Mouse (Mus musculus): ENCODE measurements at regions not wholly inside any gene's neighbourhood (a gene's known extent, or its start where the extent isn't known, plus 50 kb on each side); places are given as distances from the start of the nearest gene placed in this dataset.

GRCm38 (mm10) chr4:131272060-131272459, 327.9 kb downstream of the Matn1 start:
- DNase-seq (ENCODE audit: low spot score in 2 of 2) = no peak

GRCm38 (mm10) chr4:131293560-131293959, 349.4 kb downstream of the Matn1 start:
- DNase-seq (ENCODE audit: low spot score in 2 of 2) = no peak

- DNase-seq (ENCODE audit: low spot score in 2 of 2) = no peak
Observed at GRCm38 (mm10) chr4:131298011-131298674, 354.0 kb downstream of the Matn1 start.

- no peak for DNase-seq (ENCODE audit: low spot score in 2 of 2)
Observed at GRCm38 (mm10) chr4:131303936-131304335, 359.8 kb downstream of the Matn1 start.

- DNase-seq (ENCODE audit: low spot score in 2 of 2) = no peak
Observed at GRCm38 (mm10) chr4:131304361-131304777, 360.2 kb downstream of the Matn1 start.

GRCm38 (mm10) chr4:131314231-131314630, 370.0 kb downstream of the Matn1 start:
- no peak for DNase-seq (ENCODE audit: low spot score in 2 of 2)

- no peak for DNase-seq (ENCODE audit: low spot score in 2 of 2)
Observed at GRCm38 (mm10) chr4:131316041-131316440, 371.9 kb downstream of the Matn1 start.

- no peak for DNase-seq (ENCODE audit: low spot score in 2 of 2)
Observed at GRCm38 (mm10) chr4:131322323-131322722, 378.1 kb downstream of the Matn1 start.

GRCm38 (mm10) chr4:131324486-131324885, 380.3 kb downstream of the Matn1 start:
- no peak for DNase-seq (ENCODE audit: low spot score in 2 of 2)

GRCm38 (mm10) chr4:131325200-131325599, 381.0 kb downstream of the Matn1 start:
- DNase-seq (ENCODE audit: low spot score in 2 of 2) = no peak

- DNase-seq (ENCODE audit: low spot score in 2 of 2) = no peak
Observed at GRCm38 (mm10) chr4:131325609-131326008, 381.4 kb downstream of the Matn1 start.

GRCm38 (mm10) chr4:131329398-131329797, 385.2 kb downstream of the Matn1 start:
- no peak for DNase-seq (ENCODE audit: low spot score in 2 of 2)

GRCm38 (mm10) chr4:131331646-131332045, 387.5 kb downstream of the Matn1 start:
- DNase-seq (ENCODE audit: low spot score in 2 of 2) = no peak

GRCm38 (mm10) chr4:131336801-131337200, 392.6 kb downstream of the Matn1 start:
- no peak for DNase-seq (ENCODE audit: low spot score in 2 of 2)

- DNase-seq (ENCODE audit: low spot score in 2 of 2) = no peak
Observed at GRCm38 (mm10) chr4:131340993-131341695, 397.0 kb downstream of the Matn1 start.

- no peak for DNase-seq (ENCODE audit: low spot score in 2 of 2)
Observed at GRCm38 (mm10) chr4:131346727-131347126, 402.5 kb downstream of the Matn1 start.

- DNase-seq (ENCODE audit: low spot score in 2 of 2) = no peak
Observed at GRCm38 (mm10) chr4:131350268-131350667, 406.1 kb downstream of the Matn1 start.

- no peak for DNase-seq (ENCODE audit: low spot score in 2 of 2)
Observed at GRCm38 (mm10) chr4:131354908-131355307, 410.7 kb downstream of the Matn1 start.

GRCm38 (mm10) chr4:131355526-131355991, 411.4 kb downstream of the Matn1 start:
- DNase-seq (ENCODE audit: low spot score in 2 of 2) = no peak

- DNase-seq (ENCODE audit: low spot score in 2 of 2) = no peak
Observed at GRCm38 (mm10) chr4:131356316-131356715, 412.1 kb downstream of the Matn1 start.

- no peak for DNase-seq (ENCODE audit: low spot score in 2 of 2)
Observed at GRCm38 (mm10) chr4:131363030-131363429, 418.8 kb downstream of the Matn1 start.

GRCm38 (mm10) chr4:131364671-131365252, 420.6 kb downstream of the Matn1 start:
- no peak for DNase-seq (ENCODE audit: low spot score in 2 of 2)

GRCm38 (mm10) chr4:131366006-131366405, 421.8 kb downstream of the Matn1 start:
- no peak for DNase-seq (ENCODE audit: low spot score in 2 of 2)
